Mouse (Mus musculus) forebrain, embryonic 14.5 days (tissue): ENCODE measurements at regions not wholly inside any gene's neighbourhood (a gene's known extent, or its start where the extent isn't known, plus 50 kb on each side); places are given as distances from the start of the nearest gene placed in this dataset.

Experiments
- ATAC-seq: fragments of 200-750 bp; cut with Nextera tagmentation; 2 replicates; pipeline ENCODE4 v1.8.0; 2017; ENCODE audit warnings: mild to moderate bottlenecking, moderate library complexity
- DNase-seq: peaks from one replicate; pipeline ENCODE4 v3.0.0-alpha.2; 2015; ENCODE audit warnings: low spot score
- H3K27ac ChIP-seq: fragments of 300-500 bp; sonication (generic); 2 replicates; pipeline ENCODE4 v1.5.1; 2014; ENCODE audit warnings: low read depth, mild to moderate bottlenecking, control low read depth, low read length, moderate library complexity
- H3K27me3 ChIP-seq: fragments of 300-500 bp; sonication (generic); replicated peaks from 2 replicates; pipeline ENCODE4 v1.6.1; 2014; ENCODE audit warnings: low read length, control low read depth, mixed read lengths; ENCODE audit not compliant: control insufficient read depth, insufficient read depth
- H3K36me3 ChIP-seq: fragments of 300-500 bp; sonication (generic); 2 replicates; pipeline ENCODE4 v1.6.1; 2014; ENCODE audit warnings: low read length, control low read depth; ENCODE audit not compliant: control insufficient read depth, insufficient read depth
- H3K4me1 ChIP-seq: fragments of 300-500 bp; sonication (generic); 2 replicates; pipeline ENCODE4 v1.6.1; 2014; ENCODE audit warnings: antibody characterized with exemption, low read length, control low read depth; ENCODE audit not compliant: control insufficient read depth, insufficient read depth
- H3K4me2 ChIP-seq: fragments of 300-500 bp; sonication (generic); 2 replicates; pipeline ENCODE4 v1.6.1; 2014; ENCODE audit warnings: mild to moderate bottlenecking, control low read depth, low read length
- H3K4me3 ChIP-seq: fragments of 300-500 bp; sonication (generic); 2 replicates; pipeline ENCODE4 v1.5.1; 2014; ENCODE audit warnings: low read depth, low read length, control low read depth
- H3K9ac ChIP-seq: fragments of 300-500 bp; sonication (generic); 2 replicates; pipeline ENCODE4 v1.6.1; 2014; ENCODE audit warnings: mild to moderate bottlenecking, low read length, control low read depth, moderate library complexity
- H3K9me3 ChIP-seq: fragments of 300-500 bp; sonication (generic); replicated peaks from 2 replicates; pipeline ENCODE4 v1.6.1; 2016; ENCODE audit warnings: low read length, control low read depth, mixed read lengths; ENCODE audit not compliant: control insufficient read depth
- WGBS: fragments of 180-500 bp; shearing (Covaris S2); extraction: QIAGEN DNeasy Blood & Tissue Kit; methylation state at CpG from one replicate; pipeline ENCODE4 v1.1.7; 2014; 5-methylcytosine and 5-hydroxymethylcytosine counted together

GRCm38 (mm10) chr8:41818079-41818478 lies 401.2 kb upstream of the Frg1 start:
- H3K27ac ChIP-seq = no peak overlapping the region
- WGBS = 87% methylated on average over 1 of the region's 1 CpGs

GRCm38 (mm10) chr8:41815272-41815671 lies 398.4 kb upstream of the Frg1 start:
- H3K4me3 ChIP-seq = no peak overlapping the region
- DNase-seq = no peak
- no peaks in the 10 kb centered on the region for H3K9me3 ChIP-seq
- H3K36me3 ChIP-seq = no peaks in the 10 kb centered on the region
- H3K4me1 ChIP-seq = no peaks in the 10 kb centered on the region
- ATAC-seq = no peak
- no peak overlapping the region for H3K9ac ChIP-seq
- no peak overlapping the region for H3K4me2 ChIP-seq
- H3K27ac ChIP-seq = no peak overlapping the region
- no peaks in the 10 kb centered on the region for H3K27me3 ChIP-seq
- 91% methylated on average over 3 of the region's 3 CpGs for WGBS

More at GRCm38 (mm10) chr8:41818079-41818478, 401.2 kb upstream of the Frg1 start:
- Histone ChIP-seq H3K9ac (no peak overlapping the region), H3K4me3 (no peak overlapping the region), H3K27me3 (no peaks in the 10 kb centered on the region), H3K9me3 (no peaks in the 10 kb centered on the region), H3K4me2 (no peak overlapping the region), H3K36me3 (no peaks in the 10 kb centered on the region), H3K4me1 (no peaks in the 10 kb centered on the region)
- DNase-seq = no peak
- no peak for ATAC-seq

- H3K9me3 ChIP-seq = no peaks in the 10 kb centered on the region
Observed at GRCm38 (mm10) chr8:41795625-41796024, 378.8 kb upstream of the Frg1 start.

GRCm38 (mm10) chr8:41786952-41787861 lies 370.3 kb upstream of the Frg1 start:
- no peak overlapping the region for H3K4me3 ChIP-seq
- no peak overlapping the region for H3K27ac ChIP-seq
- no peak overlapping the region for H3K9ac ChIP-seq
- no peak overlapping the region for H3K4me2 ChIP-seq
- no peaks in the 10 kb centered on the region for H3K4me1 ChIP-seq
- 21% methylated on average over 9 of the region's 9 CpGs for WGBS
- H3K9me3 ChIP-seq = no peaks in the 10 kb centered on the region
- no peaks in the 10 kb centered on the region for H3K27me3 ChIP-seq
- H3K36me3 ChIP-seq = no peaks in the 10 kb centered on the region
- ATAC-seq = peak; percentile 32; the same call in 1 of the 2 replicates
- no peak for DNase-seq

More at GRCm38 (mm10) chr8:41795625-41796024, 378.8 kb upstream of the Frg1 start:
- Histone ChIP-seq H3K4me3 (no peak overlapping the region), H3K27ac (no peak overlapping the region), H3K4me1 (no peaks in the 10 kb centered on the region), H3K4me2 (no peak overlapping the region), H3K9ac (no peak overlapping the region), H3K36me3 (no peaks in the 10 kb centered on the region), H3K27me3 (no peaks in the 10 kb centered on the region)
- DNase-seq (no peak), ATAC-seq (no peak)
- WGBS = 82% methylated on average over 2 of the region's 2 CpGs

- no peak for DNase-seq
- WGBS = 55% methylated on average over 2 of the region's 2 CpGs
Observed at GRCm38 (mm10) chr8:41785977-41786376, 369.1 kb upstream of the Frg1 start.

GRCm38 (mm10) chr8:41782837-41783236 lies 366.0 kb upstream of the Frg1 start:
- no peak overlapping the region for H3K27ac ChIP-seq
- no peak overlapping the region for H3K4me3 ChIP-seq
- H3K4me1 ChIP-seq = no peaks in the 10 kb centered on the region
- ATAC-seq (no peak), DNase-seq (no peak)
- no peaks in the 10 kb centered on the region for H3K27me3 ChIP-seq
- H3K36me3 ChIP-seq = no peaks in the 10 kb centered on the region
- no peaks in the 10 kb centered on the region for H3K9me3 ChIP-seq
- 84% methylated on average over 1 of the region's 1 CpGs for WGBS
- H3K9ac ChIP-seq = no peak overlapping the region
- H3K4me2 ChIP-seq = no peak overlapping the region

More at GRCm38 (mm10) chr8:41785977-41786376, 369.1 kb upstream of the Frg1 start:
- H3K27me3 ChIP-seq = no peaks in the 10 kb centered on the region
- H3K4me1 ChIP-seq = no peaks in the 10 kb centered on the region
- no peaks in the 10 kb centered on the region for H3K9me3 ChIP-seq
- H3K4me3 ChIP-seq = no peak overlapping the region
- no peak overlapping the region for H3K4me2 ChIP-seq
- H3K9ac ChIP-seq = no peak overlapping the region
- ATAC-seq = no peak
- H3K36me3 ChIP-seq = no peaks in the 10 kb centered on the region
- H3K27ac ChIP-seq = no peak overlapping the region

- Histone ChIP-seq H3K27me3 (no peaks in the 10 kb centered on the region), H3K4me1 (no peaks in the 10 kb centered on the region), H3K9me3 (no peaks in the 10 kb centered on the region), H3K9ac (no peak overlapping the region), H3K4me2 (no peak overlapping the region), H3K27ac (no peak overlapping the region), H3K36me3 (no peaks in the 10 kb centered on the region), H3K4me3 (no peak overlapping the region)
- WGBS = 88% methylated on average over 3 of the region's 3 CpGs
- ATAC-seq = no peak
- no peak for DNase-seq
Observed at GRCm38 (mm10) chr8:41779459-41779858, 362.6 kb upstream of the Frg1 start.

- no peaks in the 10 kb centered on the region for H3K27me3 ChIP-seq
- DNase-seq (no peak), ATAC-seq (no peak)
- H3K27ac ChIP-seq = no peak overlapping the region
- H3K9ac ChIP-seq = no peak overlapping the region
- H3K9me3 ChIP-seq = no peaks in the 10 kb centered on the region
- H3K36me3 ChIP-seq = no peaks in the 10 kb centered on the region
- 17% methylated on average over 4 of the region's 4 CpGs for WGBS
- H3K4me3 ChIP-seq = no peak overlapping the region
- no peak overlapping the region for H3K4me2 ChIP-seq
- H3K4me1 ChIP-seq = no peaks in the 10 kb centered on the region
Observed at GRCm38 (mm10) chr8:41771729-41772128, 354.9 kb upstream of the Frg1 start.

GRCm38 (mm10) chr8:41753481-41753880 lies 336.6 kb upstream of the Frg1 start:
- H3K36me3 ChIP-seq = no peaks in the 10 kb centered on the region
- no peak for ATAC-seq
- DNase-seq = no peak
- no peaks in the 10 kb centered on the region for H3K4me1 ChIP-seq
- no peak overlapping the region for H3K27ac ChIP-seq
- H3K9ac ChIP-seq = no peak overlapping the region
- H3K4me3 ChIP-seq = no peak overlapping the region
- H3K4me2 ChIP-seq = no peak overlapping the region
- H3K27me3 ChIP-seq = no peaks in the 10 kb centered on the region
- WGBS = 81% methylated on average over 1 of the region's 1 CpGs
- no peaks in the 10 kb centered on the region for H3K9me3 ChIP-seq
